Mouse (Mus musculus): Measurements from ENCODE around the gene Gpalpp1.

Gene Gpalpp1

GRCm38 (mm10) chr14:76115744-76116143 lies 5.2 kb upstream of the Gpalpp1 start:
- no peak for ATAC-seq (ENCODE audit: low TSS enrichment)

GRCm38 (mm10) chr14:76099543-76099942 lies 11.0 kb downstream of the Gpalpp1 start:
- no peak for ATAC-seq (ENCODE audit: low TSS enrichment)

GRCm38 (mm10) chr14:76097815-76098214 lies 12.7 kb downstream of the Gpalpp1 start:
- ATAC-seq (ENCODE audit: low TSS enrichment), result no peak

- no peak for ATAC-seq (ENCODE audit: low TSS enrichment)
Observed at GRCm38 (mm10) chr14:76097244-76097643, 13.3 kb downstream of the Gpalpp1 start.

GRCm38 (mm10) chr14:76084188-76084587 lies 26.4 kb downstream of the Gpalpp1 start:
- ATAC-seq (ENCODE audit: low TSS enrichment), result no peak

GRCm38 (mm10) chr14:76082086-76082636 lies 28.4 kb downstream of the Gpalpp1 start:
- ATAC-seq (ENCODE audit: low TSS enrichment), result no peak

- no peak for ATAC-seq (ENCODE audit: low TSS enrichment)
Observed at GRCm38 (mm10) chr14:76081451-76081850, 29.1 kb downstream of the Gpalpp1 start.

- peak; percentile 90 for ATAC-seq (ENCODE audit: low TSS enrichment)
Observed at GRCm38 (mm10) chr14:76077088-76077491, 33.5 kb downstream of the Gpalpp1 start.

GRCm38 (mm10) chr14:76076602-76077001 lies 34.0 kb downstream of the Gpalpp1 start:
- peak; percentile 76 for ATAC-seq (ENCODE audit: low TSS enrichment)

GRCm38 (mm10) chr14:76075721-76076120 lies 34.8 kb downstream of the Gpalpp1 start:
- ATAC-seq (ENCODE audit: low TSS enrichment), result no peak

- no peak for ATAC-seq (ENCODE audit: low TSS enrichment)
Observed at GRCm38 (mm10) chr14:76074206-76074605, 36.4 kb downstream of the Gpalpp1 start.

GRCm38 (mm10) chr14:76072626-76073025 lies 37.9 kb downstream of the Gpalpp1 start:
- ATAC-seq (ENCODE audit: low TSS enrichment), result no peak

GRCm38 (mm10) chr14:76069296-76069695 lies 41.3 kb downstream of the Gpalpp1 start:
- no peak for ATAC-seq (ENCODE audit: low TSS enrichment)

GRCm38 (mm10) chr14:76068296-76068695 lies 42.3 kb downstream of the Gpalpp1 start:
- no peak for ATAC-seq (ENCODE audit: low TSS enrichment)

GRCm38 (mm10) chr14:76067237-76067636 lies 43.3 kb downstream of the Gpalpp1 start:
- no peak for ATAC-seq (ENCODE audit: low TSS enrichment)

- ATAC-seq (ENCODE audit: low TSS enrichment), result no peak
Observed at GRCm38 (mm10) chr14:76059441-76059840, 51.1 kb downstream of the Gpalpp1 start.

GRCm38 (mm10) chr14:76053726-76054125 lies 56.8 kb downstream of the Gpalpp1 start:
- ATAC-seq (ENCODE audit: low TSS enrichment), result no peak; the same call in 1 of the 2 replicates

- ATAC-seq (ENCODE audit: low TSS enrichment), result no peak
Observed at GRCm38 (mm10) chr14:76051966-76052365, 58.6 kb downstream of the Gpalpp1 start.

- no peak for ATAC-seq (ENCODE audit: low TSS enrichment)
Observed at GRCm38 (mm10) chr14:76045767-76046166, 64.8 kb downstream of the Gpalpp1 start.

- ATAC-seq (ENCODE audit: low TSS enrichment), result no peak
Observed at GRCm38 (mm10) chr14:76044164-76044557, 66.4 kb downstream of the Gpalpp1 start.

GRCm38 (mm10) chr14:76043251-76044163 lies 67.1 kb downstream of the Gpalpp1 start:
- peak; percentile 27; the same call in 1 of the 2 replicates for ATAC-seq (ENCODE audit: low TSS enrichment)

Measured in frontal cortex, adult (tissue).